Mouse (Mus musculus): Measurements from ENCODE around the gene 1700109H08Rik. TPM values are rescaled to one million over a fixed set of nuclear protein-coding genes. Genes with fewer than 3 reads are reported as not detected.

Gene 1700109H08Rik
- polyA plus RNA-seq (2017; shearing (Covaris generic)): 2.4 TPM

GRCm38 (mm10) chr5:3571266-3571665 is at the start of gene 1700109H08Rik:
Gene 1700109H08Rik, plus strand, starts transcription at chr5:3571566.

GRCm38 (mm10) chr5:3543629-3544479 is 27.5 kb upstream of the 1700109H08Rik start, which contains the start of gene Fam133b:
Gene Fam133b, plus strand, starts transcription at chr5:3543833.

GRCm38 (mm10) chr5:3595693-3596398 is 24.5 kb downstream of the 1700109H08Rik start, which contains the start of gene Pex1:
Gene Pex1, plus strand, starts transcription at chr5:3596066.

GRCm38 (mm10) chr5:3596399-3596766 is 25.0 kb downstream of the 1700109H08Rik start, which contains the start of gene Rbm48:
Gene Rbm48, minus strand, starts transcription at chr5:3596585.

Other genes starting within 250 kb of the 1700109H08Rik start
- gene Cdk6, start 230.1 kb upstream of the 1700109H08Rik start, polyA plus RNA-seq (2017; shearing (Covaris generic)): 38.4 TPM
- 38.3 TPM for gene Fam133b, start 27.7 kb upstream of the 1700109H08Rik start, polyA plus RNA-seq (2017; shearing (Covaris generic))
- 12.5 TPM for gene Pex1, start 24.5 kb downstream of the 1700109H08Rik start, polyA plus RNA-seq (2017; shearing (Covaris generic))
- 40.9 TPM for gene Rbm48, start 25.0 kb downstream of the 1700109H08Rik start, polyA plus RNA-seq (2017; shearing (Covaris generic))
- gene Tmbim7, start 79.6 kb downstream of the 1700109H08Rik start, polyA plus RNA-seq (2017; shearing (Covaris generic)): not detected
- 10.9 TPM for gene Gatad1, start 85.6 kb downstream of the 1700109H08Rik start, polyA plus RNA-seq (2017; shearing (Covaris generic))
- gene Ankib1, start 231.4 kb downstream of the 1700109H08Rik start, polyA plus RNA-seq (2017; shearing (Covaris generic)): 52.1 TPM
- gene Krit1, start 231.6 kb downstream of the 1700109H08Rik start, polyA plus RNA-seq (2017; shearing (Covaris generic)): 57.8 TPM